Mouse (Mus musculus): Measurements from ENCODE around the gene Drd1. TPM values are rescaled to one million over a fixed set of nuclear protein-coding genes. Genes with fewer than 3 reads are reported as not detected.

Gene Drd1
- polyA plus RNA-seq, 1 experiment, result not detected

DNA sequence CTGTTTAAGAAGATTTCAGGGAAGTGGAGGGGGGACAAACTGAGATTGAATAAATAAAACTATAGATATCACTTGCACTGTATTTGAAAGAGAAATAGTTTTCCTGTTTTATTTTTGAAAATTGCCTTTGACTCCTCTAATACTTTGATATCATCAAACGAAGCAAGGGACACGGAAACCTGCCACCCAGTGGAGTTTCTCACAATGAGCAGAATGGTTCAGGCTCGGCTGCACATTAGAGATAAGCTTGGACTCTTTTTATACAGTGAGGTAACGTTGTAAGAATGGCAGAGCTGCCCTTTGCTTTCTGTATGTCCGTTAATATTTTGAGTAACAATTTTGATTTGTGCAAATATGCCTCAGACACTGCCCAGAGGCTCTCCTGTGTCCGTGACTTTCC, 36.2 kb upstream of the Drd1 start:
- Histone ChIP-seq H3K27ac (ENCODE audit: insufficient read depth, low read depth, low read length) (no peak overlapping the region), H3K4me3 (ENCODE audit: insufficient read depth, low read length) (no peak overlapping the region), H3K4me1 (ENCODE audit: control insufficient read depth, insufficient read depth, low read length) (no peaks in the 10 kb centered on the region)
- TF ChIP-seq POLR2A (IDR thresholded peaks at IDR 0.05; ENCODE audit: borderline replicate concordance, low read depth, low read length) (no peak), CTCF (IDR thresholded peaks at IDR 0.05; ENCODE audit: low read depth, low read length) (no peak)

DNA sequence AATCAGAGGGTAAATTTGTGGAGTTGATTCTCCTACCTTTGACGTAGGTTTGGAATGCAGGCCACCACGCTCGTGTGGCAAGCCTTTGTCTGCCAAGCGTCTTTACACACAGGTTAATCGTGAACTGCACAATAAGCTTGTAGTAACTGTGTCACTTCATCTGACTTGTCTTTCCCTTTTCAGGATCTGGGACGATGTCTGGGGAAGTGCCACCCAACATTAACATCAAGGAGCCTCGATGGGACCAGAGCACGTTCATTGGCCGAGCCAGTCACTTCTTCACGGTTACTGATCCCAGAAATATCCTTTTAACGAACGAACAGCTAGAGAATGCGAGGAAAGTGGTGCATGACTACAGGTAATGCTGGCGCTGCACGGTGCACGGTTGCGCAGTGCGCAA, 29.8 kb upstream of the Drd1 start:
- no peak overlapping the region for H3K27ac ChIP-seq (ENCODE audit: insufficient read depth, low read depth, low read length)
- H3K4me3 ChIP-seq (ENCODE audit: insufficient read depth, low read length), result no peak overlapping the region
- H3K4me1 ChIP-seq (ENCODE audit: control insufficient read depth, insufficient read depth, low read length), result peaks cover 11% of the 10 kb centered on the region
- no peak for TF ChIP-seq POLR2A (IDR thresholded peaks at IDR 0.05; ENCODE audit: borderline replicate concordance, low read depth, low read length)
- TF ChIP-seq CTCF (IDR thresholded peaks at IDR 0.05; ENCODE audit: low read depth, low read length), result no peak

DNA sequence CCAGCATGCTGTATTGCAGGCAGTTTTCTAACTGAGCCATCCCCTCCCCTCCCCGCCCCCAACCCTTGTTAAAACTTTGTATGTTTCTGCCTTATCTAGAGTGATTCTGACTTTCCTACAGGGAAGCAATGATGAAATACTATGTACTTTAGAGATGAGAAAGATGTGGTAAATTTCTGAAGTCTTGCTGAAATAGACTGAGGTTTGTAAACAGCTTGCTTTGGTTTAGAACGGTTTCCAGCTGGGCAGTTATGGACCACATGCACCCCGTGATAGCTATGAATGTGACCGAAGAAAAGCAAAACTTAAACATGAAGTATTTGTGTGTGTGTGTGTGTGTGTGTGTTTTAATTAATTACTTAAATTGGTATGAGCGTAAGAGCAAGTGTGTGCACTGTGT, 29.3 kb upstream of the Drd1 start:
- no peak overlapping the region for H3K4me3 ChIP-seq (ENCODE audit: insufficient read depth, low read length)
- TF ChIP-seq POLR2A (IDR thresholded peaks at IDR 0.05; ENCODE audit: borderline replicate concordance, low read depth, low read length), result no peak
- no peak for TF ChIP-seq CTCF (IDR thresholded peaks at IDR 0.05; ENCODE audit: low read depth, low read length)
- no peak overlapping the region for H3K27ac ChIP-seq (ENCODE audit: insufficient read depth, low read depth, low read length)
- peaks cover 16% of the 10 kb centered on the region for H3K4me1 ChIP-seq (ENCODE audit: control insufficient read depth, insufficient read depth, low read length)

DNA sequence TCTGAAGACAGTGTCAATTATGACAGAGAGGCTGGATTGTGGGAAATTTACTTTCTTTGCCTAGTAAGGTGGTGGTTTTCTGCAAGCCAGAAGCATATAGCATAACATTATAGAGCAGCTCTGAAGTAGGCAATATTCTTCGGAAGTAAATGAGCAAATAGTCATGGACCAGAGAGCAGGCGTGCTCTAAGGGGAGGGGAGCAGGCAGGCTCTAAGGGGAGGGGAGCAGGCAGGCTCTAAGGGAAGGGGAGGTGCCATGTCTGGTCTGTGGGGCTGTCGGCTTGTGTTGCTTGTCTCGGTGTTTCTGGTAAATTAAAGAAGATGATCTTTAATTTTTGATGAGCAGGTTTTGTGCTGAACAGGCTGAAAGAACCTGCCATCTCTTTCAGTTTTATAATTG, 28.7 kb upstream of the Drd1 start:
- Histone ChIP-seq H3K4me1 (ENCODE audit: control insufficient read depth, insufficient read depth, low read length) (peaks cover 20% of the 10 kb centered on the region), H3K27ac (ENCODE audit: insufficient read depth, low read depth, low read length) (no peak overlapping the region), H3K4me3 (ENCODE audit: insufficient read depth, low read length) (no peak overlapping the region)
- TF ChIP-seq CTCF (IDR thresholded peaks at IDR 0.05; ENCODE audit: low read depth, low read length) (no peak), POLR2A (IDR thresholded peaks at IDR 0.05; ENCODE audit: borderline replicate concordance, low read depth, low read length) (no peak)

DNA sequence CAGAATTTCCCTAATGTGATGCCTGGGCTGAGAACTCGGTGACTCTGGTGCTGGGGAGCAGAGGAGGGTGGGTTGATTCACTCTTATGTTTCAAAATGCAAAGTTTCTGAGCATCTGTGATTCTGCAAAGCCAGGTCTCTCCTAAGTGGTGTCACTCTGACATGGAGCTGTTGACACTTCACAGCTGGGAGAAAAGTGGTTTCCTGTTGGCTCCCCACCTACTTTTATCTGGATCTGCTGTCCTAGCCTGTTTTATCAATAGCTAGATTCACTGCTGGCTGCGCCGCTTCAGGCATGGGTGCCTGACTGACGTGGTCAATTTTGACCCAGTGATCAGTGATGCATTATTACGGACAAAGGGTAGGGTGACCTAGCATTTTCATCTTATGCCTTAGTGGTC, 27.4 kb upstream of the Drd1 start:
- TF ChIP-seq POLR2A (IDR thresholded peaks at IDR 0.05; ENCODE audit: borderline replicate concordance, low read depth, low read length), result no peak
- no peak for TF ChIP-seq CTCF (IDR thresholded peaks at IDR 0.05; ENCODE audit: low read depth, low read length)
- Histone ChIP-seq H3K27ac (ENCODE audit: insufficient read depth, low read depth, low read length) (no peak overlapping the region), H3K4me3 (ENCODE audit: insufficient read depth, low read length) (no peak overlapping the region), H3K4me1 (ENCODE audit: control insufficient read depth, insufficient read depth, low read length) (peaks cover 28% of the 10 kb centered on the region)

DNA sequence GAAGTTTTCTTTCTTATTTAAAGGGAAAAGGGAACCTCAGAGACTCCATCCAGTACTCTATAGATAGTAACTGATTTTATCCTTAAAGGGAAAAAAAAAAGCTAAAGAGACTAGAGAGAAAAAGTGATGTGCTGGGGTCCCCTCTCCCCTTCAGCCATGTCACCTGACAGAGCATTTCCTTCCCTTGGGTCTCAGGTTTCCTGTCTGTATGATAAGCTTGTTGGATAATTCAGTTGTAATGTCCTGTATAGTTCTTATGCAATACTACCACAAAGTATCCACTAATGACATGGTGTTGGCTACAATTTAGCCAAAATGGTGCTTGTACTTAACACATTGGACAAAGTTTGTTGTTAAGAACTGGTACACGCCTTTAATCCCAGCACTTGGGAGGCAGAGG, 25.3 kb upstream of the Drd1 start:
- H3K27ac ChIP-seq (ENCODE audit: insufficient read depth, low read depth, low read length), result no peak overlapping the region
- H3K4me3 ChIP-seq (ENCODE audit: insufficient read depth, low read length), result no peak overlapping the region
- no peak for TF ChIP-seq POLR2A (IDR thresholded peaks at IDR 0.05; ENCODE audit: borderline replicate concordance, low read depth, low read length)
- TF ChIP-seq CTCF (IDR thresholded peaks at IDR 0.05; ENCODE audit: low read depth, low read length), result no peak
- H3K4me1 ChIP-seq (ENCODE audit: control insufficient read depth, insufficient read depth, low read length), result peaks cover 28% of the 10 kb centered on the region

DNA sequence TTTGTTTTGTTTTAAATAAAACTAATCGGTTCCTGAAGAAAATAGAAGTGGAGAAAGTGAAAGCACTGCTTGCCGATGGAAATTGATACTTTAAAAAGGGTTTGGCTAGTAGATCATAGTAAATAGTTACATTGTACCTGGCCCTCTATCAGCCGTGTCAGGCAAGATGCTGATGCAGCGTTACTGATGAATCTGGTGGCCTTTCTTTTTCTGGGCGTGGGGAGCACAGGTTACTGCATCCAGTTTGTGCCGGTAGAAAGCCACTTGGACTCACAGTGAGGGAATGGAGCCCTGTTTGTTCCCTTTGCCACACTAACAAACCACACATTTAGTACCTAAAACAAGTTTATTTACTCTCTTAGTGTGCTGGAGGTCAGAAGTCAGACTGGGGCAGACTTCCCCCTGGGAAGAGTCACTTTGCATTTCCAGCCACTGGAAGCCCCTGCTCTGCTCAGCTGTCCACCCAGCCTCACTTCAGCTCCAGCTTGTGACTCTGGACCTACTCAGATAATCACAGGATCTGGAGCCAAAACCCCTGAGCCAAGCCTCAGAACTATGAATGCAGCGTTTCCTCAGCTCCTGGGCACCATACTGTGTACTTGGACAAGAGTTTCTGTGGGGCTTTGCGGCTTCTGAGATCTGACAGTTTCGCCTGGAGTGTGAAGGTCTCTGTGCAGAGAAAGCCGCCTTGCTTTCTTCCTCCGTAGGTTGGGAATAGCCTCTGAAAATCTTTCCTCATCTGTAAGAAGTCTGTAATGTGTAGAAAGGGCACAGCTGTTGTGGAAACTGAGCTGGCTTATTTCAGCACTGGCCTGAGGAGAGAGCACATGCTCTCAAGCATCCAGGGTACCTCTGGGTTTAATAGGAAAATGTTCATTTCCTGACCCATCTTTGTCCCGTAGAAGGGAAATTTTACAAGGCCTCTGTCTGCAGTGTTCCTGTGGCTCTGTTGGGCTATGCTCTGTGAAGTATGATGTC, 24.6 kb upstream of the Drd1 start:
- TF ChIP-seq POLR2A (IDR thresholded peaks at IDR 0.05; ENCODE audit: borderline replicate concordance, low read depth, low read length) (no peak), CTCF (IDR thresholded peaks at IDR 0.05; ENCODE audit: low read depth, low read length) (no peak)
- Histone ChIP-seq H3K4me1 (ENCODE audit: control insufficient read depth, insufficient read depth, low read length) (peaks cover 28% of the 10 kb centered on the region), H3K27ac (ENCODE audit: insufficient read depth, low read depth, low read length) (no peak overlapping the region), H3K4me3 (ENCODE audit: insufficient read depth, low read length) (no peak overlapping the region)

DNA sequence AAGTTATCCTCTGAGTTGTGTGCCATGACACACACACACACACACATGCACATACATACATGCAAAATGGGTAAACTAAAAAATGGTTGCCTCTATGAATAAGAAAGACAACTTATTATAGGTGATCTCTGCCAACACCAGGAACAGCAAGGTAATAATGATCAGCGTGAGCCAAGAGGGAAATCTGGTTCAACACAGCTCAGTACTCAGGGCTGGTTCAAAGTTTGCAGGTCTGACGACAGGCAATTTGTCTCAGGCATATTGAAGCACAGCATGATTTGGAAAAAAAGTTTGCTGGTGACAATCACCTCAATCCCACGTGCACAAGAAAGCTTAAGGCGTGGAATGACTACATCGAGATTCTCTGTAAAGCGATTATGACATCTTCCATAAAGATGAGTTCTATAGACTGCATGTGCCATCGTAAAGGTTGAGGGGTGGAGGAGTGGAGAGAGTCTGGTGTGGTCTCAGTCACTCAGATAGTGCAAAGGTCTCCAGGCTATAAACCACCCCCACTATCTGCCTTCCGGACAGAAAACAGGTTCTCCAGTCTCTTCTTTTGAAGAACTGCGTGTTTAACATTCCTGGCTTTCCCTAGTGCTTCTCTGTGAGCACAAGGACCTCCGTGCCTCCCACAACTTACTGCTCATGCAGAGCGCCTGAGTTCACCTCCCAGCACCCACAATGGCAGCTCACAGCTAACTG, 22.1 kb upstream of the Drd1 start:
- H3K4me3 ChIP-seq (ENCODE audit: insufficient read depth, low read length), result no peak overlapping the region
- H3K27ac ChIP-seq (ENCODE audit: insufficient read depth, low read depth, low read length), result no peak overlapping the region
- no peak for TF ChIP-seq POLR2A (IDR thresholded peaks at IDR 0.05; ENCODE audit: borderline replicate concordance, low read depth, low read length)
- TF ChIP-seq CTCF (IDR thresholded peaks at IDR 0.05; ENCODE audit: low read depth, low read length), result no peak
- peaks cover 30% of the 10 kb centered on the region for H3K4me1 ChIP-seq (ENCODE audit: control insufficient read depth, insufficient read depth, low read length)

DNA sequence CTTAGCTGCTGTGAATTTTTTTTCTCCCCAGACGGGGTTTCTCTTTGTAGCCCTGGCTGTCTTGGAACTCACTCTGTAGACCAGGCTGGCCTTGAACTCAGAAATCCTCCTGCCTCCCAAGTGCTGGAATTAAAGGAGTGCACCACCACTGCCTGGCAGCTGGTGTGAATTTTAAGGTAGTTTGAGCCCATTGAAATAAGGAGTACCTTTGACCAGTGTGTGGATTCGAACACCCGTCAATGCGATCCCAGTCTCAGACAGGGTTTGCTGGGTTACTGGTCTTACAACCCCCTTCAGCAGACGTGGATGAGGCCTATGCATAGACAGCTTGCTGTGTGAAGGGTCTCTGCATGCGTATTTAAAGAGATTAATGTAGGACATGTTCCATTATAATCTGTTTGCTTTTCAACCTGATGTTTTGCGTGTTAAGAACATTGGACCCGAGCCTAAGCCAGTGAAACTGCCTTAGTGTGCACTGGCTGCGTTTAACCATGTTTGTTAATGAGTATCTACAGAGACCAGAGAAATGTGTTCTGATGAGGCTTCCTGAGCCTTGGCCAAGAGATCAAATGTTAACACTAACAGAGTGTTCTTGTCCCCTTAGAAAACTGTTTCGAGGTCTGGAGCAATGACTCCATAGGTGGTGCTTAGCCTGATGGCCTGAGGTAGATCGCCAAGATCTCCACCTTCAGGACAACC, 21.4 kb upstream of the Drd1 start:
- Histone ChIP-seq H3K4me3 (ENCODE audit: insufficient read depth, low read length) (no peak overlapping the region), H3K4me1 (ENCODE audit: control insufficient read depth, insufficient read depth, low read length) (peaks cover 30% of the 10 kb centered on the region), H3K27ac (ENCODE audit: insufficient read depth, low read depth, low read length) (no peak overlapping the region)
- TF ChIP-seq CTCF (IDR thresholded peaks at IDR 0.05; ENCODE audit: low read depth, low read length), result no peak
- no peak for TF ChIP-seq POLR2A (IDR thresholded peaks at IDR 0.05; ENCODE audit: borderline replicate concordance, low read depth, low read length)

Measured in bone marrow macrophage, adult 2 months (primary cell).